Mouse (Mus musculus) naive thymus-derived CD4-positive, alpha-beta T cell, adult 2 months (primary cell): ENCODE results near the gene Itfg2.

ENCODE experiments used
- DNase-seq: peaks from one replicate; pipeline ENCODE4 v3.0.0-alpha.2; 2011; ENCODE audit warnings: low read depth

Itfg2 gene

GRCm38 (mm10) chr6:128424269-128425019 lies at the start of gene Itfg2:
Gene Itfg2 (minus strand): TSS chr6:128424931.
- peak; percentile 99 for DNase-seq

- no peak for DNase-seq
These were observed 49.4 kb upstream of the Itfg2 start for GRCm38 (mm10) chr6:128474112-128474511.

- DNase-seq = peak; percentile 12
These were observed 44.7 kb upstream of the Itfg2 start for GRCm38 (mm10) chr6:128469451-128469850.

- DNase-seq = peak; percentile 22
These were observed 42.6 kb upstream of the Itfg2 start for GRCm38 (mm10) chr6:128467298-128467697.

- DNase-seq = no peak
These were observed 41.8 kb upstream of the Itfg2 start for GRCm38 (mm10) chr6:128466563-128466962.

- no peak for DNase-seq
These were observed 41.3 kb upstream of the Itfg2 start for GRCm38 (mm10) chr6:128466043-128466442.

GRCm38 (mm10) chr6:128464996-128465395 lies 40.3 kb upstream of the Itfg2 start:
- no peak for DNase-seq

GRCm38 (mm10) chr6:128461606-128462005 lies 36.9 kb upstream of the Itfg2 start:
- no peak for DNase-seq

GRCm38 (mm10) chr6:128460729-128461503 lies 36.2 kb upstream of the Itfg2 start:
- DNase-seq = no peak

- DNase-seq = no peak
These were observed 35.6 kb upstream of the Itfg2 start for GRCm38 (mm10) chr6:128460321-128460720.

- no peak for DNase-seq
These were observed 32.5 kb upstream of the Itfg2 start for GRCm38 (mm10) chr6:128457186-128457585.

- DNase-seq = no peak
These were observed 31.3 kb upstream of the Itfg2 start for GRCm38 (mm10) chr6:128455835-128456605.

- DNase-seq = no peak
These were observed 22.3 kb upstream of the Itfg2 start for GRCm38 (mm10) chr6:128447063-128447462.

- DNase-seq = peak; percentile 52
These were observed 21.2 kb upstream of the Itfg2 start for GRCm38 (mm10) chr6:128445761-128446535.

GRCm38 (mm10) chr6:128440238-128440637 lies 15.5 kb upstream of the Itfg2 start:
- peak; percentile 38 for DNase-seq

- no peak for DNase-seq
These were observed 14.2 kb upstream of the Itfg2 start for GRCm38 (mm10) chr6:128438871-128439341.

GRCm38 (mm10) chr6:128438317-128438870 lies 13.7 kb upstream of the Itfg2 start, which contains the start of gene Fkbp4:
Gene Fkbp4 (minus strand): TSS chr6:128438677.
- peak; percentile 92 for DNase-seq

GRCm38 (mm10) chr6:128437731-128438316 lies 13.1 kb upstream of the Itfg2 start:
- DNase-seq = peak; percentile 49

GRCm38 (mm10) chr6:128437288-128437687 lies 12.6 kb upstream of the Itfg2 start:
- DNase-seq = peak; percentile 33

- no peak for DNase-seq
These were observed 11.8 kb upstream of the Itfg2 start for GRCm38 (mm10) chr6:128436356-128437005.
